Mouse (Mus musculus) B cell, adult 62 days (primary cell): ENCODE results near the gene Plac1. TPM values are rescaled to one million over a fixed set of nuclear protein-coding genes. Genes with fewer than 3 reads are reported as not detected.

Experiments
- total RNA-seq: library from RNA; stranded (reverse); gene quantifications from 4 replicates; pipeline ENCODE4 v1.2.4, GENCODE M21; 2023

The Plac1 gene
- total RNA-seq, result not detected in 4 replicates

GRCm38 (mm10) chrX:53240011-53240410 lies at the start of gene Plac1:
Gene Plac1 (minus strand): TSS chrX:53240111.

GRCm38 (mm10) chrX:53273124-53273523 lies 33.2 kb upstream of the Plac1 start, which contains the start of gene Fam122c:
Gene Fam122c (plus strand): TSS chrX:53273424.

GRCm38 (mm10) chrX:53269289-53270062 lies 29.6 kb upstream of the Plac1 start, which contains the start of gene Fam122b:
Gene Fam122b (minus strand): TSS chrX:53269805.

Other genes starting within 250 kb of the Plac1 start
- 10.7 to 12.4 TPM (median 10.9 TPM) in 4 replicates for gene Fam122b, start 29.7 kb upstream of the Plac1 start, total RNA-seq
- not detected in 4 replicates for gene Fam122c, start 33.3 kb upstream of the Plac1 start, total RNA-seq
- 9.0 to 10.0 TPM (median 9.8 TPM) in 4 replicates for gene Mospd1, start 130.4 kb upstream of the Plac1 start, total RNA-seq
- not detected in 4 replicates for gene Etd, start 194.8 kb upstream of the Plac1 start, total RNA-seq